Mouse (Mus musculus): ENCODE results near the gene Mfsd12. TPM values are rescaled to one million over a fixed set of nuclear protein-coding genes. Genes with fewer than 3 reads are reported as not detected.

Mfsd12 gene
- polyA plus RNA-seq, 1 experiment from 2014 or later, result 11.7 TPM

- peak within 1 kb of the TSS; percentile 85 for H3K9ac ChIP-seq
- H3K9me3 ChIP-seq (replicated peaks), result no peaks in the 10 kb centered on the region
- H3K4me1 ChIP-seq (replicated peaks), result peaks cover 47% of the 10 kb centered on the region
- peaks cover 43% of the 10 kb centered on the region for H3K36me3 ChIP-seq
- peak within 1 kb of the TSS; percentile 80 for H3K4me3 ChIP-seq
- ATAC-seq (replicated peaks; ENCODE audit: insufficient number of reproducible peaks, insufficient read depth, low FRiP score, low read depth), result peak; percentile 92
- peak within 1 kb of the TSS; percentile 91 for H3K27ac ChIP-seq
- peak within 1 kb of the TSS; percentile 66 for H3K4me2 ChIP-seq
- no peaks in the 10 kb centered on the region for H3K27me3 ChIP-seq
- under 1% methylated on average over 68 of the region's 68 CpGs for WGBS
These were observed 36.5 kb upstream of the Mfsd12 start, which contains the start of gene Cactin for GRCm38 (mm10) chr10:81320550-81321347. Gene Cactin, plus strand, starts transcription at chr10:81321103.

- Histone ChIP-seq H3K36me3 (peaks cover 44% of the 10 kb centered on the region), H3K4me1 (replicated peaks) (peaks cover 48% of the 10 kb centered on the region), H3K27me3 (no peaks in the 10 kb centered on the region), H3K9ac (peak overlapping the region; percentile 85), H3K27ac (peak overlapping the region; percentile 91), H3K4me3 (peak overlapping the region; percentile 80), H3K4me2 (peak overlapping the region; percentile 66), H3K9me3 (replicated peaks) (no peaks in the 10 kb centered on the region)
- no peak for ATAC-seq (replicated peaks; ENCODE audit: insufficient number of reproducible peaks, insufficient read depth, low FRiP score, low read depth)
- 3% methylated on average over 20 of the region's 20 CpGs for WGBS
These were observed 35.9 kb upstream of the Mfsd12 start for GRCm38 (mm10) chr10:81321436-81321835.

- Histone ChIP-seq H3K4me2 (peak overlapping the region; percentile 66), H3K9me3 (replicated peaks) (no peaks in the 10 kb centered on the region), H3K4me1 (replicated peaks) (peaks cover 43% of the 10 kb centered on the region), H3K27ac (no peak overlapping the region), H3K27me3 (no peaks in the 10 kb centered on the region), H3K4me3 (peak overlapping the region; percentile 80), H3K9ac (no peak overlapping the region), H3K36me3 (peaks cover 49% of the 10 kb centered on the region)
- WGBS, result 92% methylated on average over 27 of the region's 27 CpGs
- ATAC-seq (replicated peaks; ENCODE audit: insufficient number of reproducible peaks, insufficient read depth, low FRiP score, low read depth), result no peak
These were observed 34.8 kb upstream of the Mfsd12 start for GRCm38 (mm10) chr10:81322444-81322843.

- Histone ChIP-seq H3K4me2 (no peak overlapping the region), H3K4me3 (no peak overlapping the region), H3K9ac (no peak overlapping the region), H3K27ac (no peak overlapping the region), H3K36me3 (peaks cover 49% of the 10 kb centered on the region), H3K4me1 (replicated peaks) (peaks cover 44% of the 10 kb centered on the region), H3K27me3 (no peaks in the 10 kb centered on the region), H3K9me3 (replicated peaks) (no peaks in the 10 kb centered on the region)
- ATAC-seq (replicated peaks; ENCODE audit: insufficient number of reproducible peaks, insufficient read depth, low FRiP score, low read depth), result no peak
- WGBS, result 92% methylated on average over 23 of the region's 23 CpGs
These were observed 34.0 kb upstream of the Mfsd12 start for GRCm38 (mm10) chr10:81323141-81323775.

GRCm38 (mm10) chr10:81323791-81324530, 33.3 kb upstream of the Mfsd12 start:
- Histone ChIP-seq H3K4me3 (no peak overlapping the region), H3K36me3 (peaks cover 45% of the 10 kb centered on the region), H3K27me3 (no peaks in the 10 kb centered on the region), H3K4me1 (replicated peaks) (peaks cover 44% of the 10 kb centered on the region), H3K27ac (no peak overlapping the region), H3K4me2 (no peak overlapping the region), H3K9ac (no peak overlapping the region), H3K9me3 (replicated peaks) (no peaks in the 10 kb centered on the region)
- WGBS, result 92% methylated on average over 18 of the region's 18 CpGs
- no peak for ATAC-seq (replicated peaks; ENCODE audit: insufficient number of reproducible peaks, insufficient read depth, low FRiP score, low read depth)

- Histone ChIP-seq H3K4me3 (no peak overlapping the region), H3K36me3 (peaks cover 45% of the 10 kb centered on the region), H3K27me3 (no peaks in the 10 kb centered on the region), H3K4me1 (replicated peaks) (peaks cover 45% of the 10 kb centered on the region), H3K27ac (no peak overlapping the region), H3K9ac (no peak overlapping the region), H3K4me2 (no peak overlapping the region), H3K9me3 (replicated peaks) (no peaks in the 10 kb centered on the region)
- 96% methylated on average over 21 of the region's 21 CpGs for WGBS
- ATAC-seq (replicated peaks; ENCODE audit: insufficient number of reproducible peaks, insufficient read depth, low FRiP score, low read depth), result no peak
These were observed 32.1 kb upstream of the Mfsd12 start for GRCm38 (mm10) chr10:81325176-81325575.

GRCm38 (mm10) chr10:81325781-81326180, 31.5 kb upstream of the Mfsd12 start:
- WGBS, result 90% methylated on average over 18 of the region's 18 CpGs
- no peak for ATAC-seq (replicated peaks; ENCODE audit: insufficient number of reproducible peaks, insufficient read depth, low FRiP score, low read depth)

GRCm38 (mm10) chr10:81326858-81327257, 30.4 kb upstream of the Mfsd12 start:
- ATAC-seq (replicated peaks; ENCODE audit: insufficient number of reproducible peaks, insufficient read depth, low FRiP score, low read depth), result 0 out of 2 replicates have a peak, but pooled peaks have one; percentile 3
- peaks cover 55% of the 10 kb centered on the region for H3K4me1 ChIP-seq (replicated peaks)
- 60% methylated on average over 6 of the region's 6 CpGs for WGBS
- H3K27me3 ChIP-seq, result no peaks in the 10 kb centered on the region
- peak overlapping the region; percentile 2; the same call in 1 of the 2 replicates for H3K4me2 ChIP-seq
- no peak overlapping the region for H3K9ac ChIP-seq
- no peaks in the 10 kb centered on the region for H3K9me3 ChIP-seq (replicated peaks)
- H3K4me3 ChIP-seq, result no peak overlapping the region
- peaks cover 45% of the 10 kb centered on the region for H3K36me3 ChIP-seq
- peak overlapping the region; percentile 50 for H3K27ac ChIP-seq

More at GRCm38 (mm10) chr10:81325781-81326180, 31.5 kb upstream of the Mfsd12 start:
- H3K4me1 ChIP-seq (replicated peaks), result peaks cover 51% of the 10 kb centered on the region
- H3K36me3 ChIP-seq, result peaks cover 45% of the 10 kb centered on the region
- no peak overlapping the region for H3K4me3 ChIP-seq
- no peaks in the 10 kb centered on the region for H3K9me3 ChIP-seq (replicated peaks)
- no peak overlapping the region for H3K4me2 ChIP-seq
- no peaks in the 10 kb centered on the region for H3K27me3 ChIP-seq
- no peak overlapping the region for H3K9ac ChIP-seq
- H3K27ac ChIP-seq, result no peak overlapping the region

- Histone ChIP-seq H3K9ac (peak overlapping the region; percentile 47; the same call in 1 of the 2 replicates), H3K36me3 (peaks cover 39% of the 10 kb centered on the region), H3K4me2 (peak overlapping the region; percentile 49), H3K4me3 (0 out of 2 replicates have a peak overlapping the region, but pooled peaks have one; percentile 35), H3K27me3 (no peaks in the 10 kb centered on the region), H3K4me1 (replicated peaks) (peaks cover 56% of the 10 kb centered on the region), H3K9me3 (replicated peaks) (no peaks in the 10 kb centered on the region), H3K27ac (peak overlapping the region; percentile 95)
- no peak for ATAC-seq (replicated peaks; ENCODE audit: insufficient number of reproducible peaks, insufficient read depth, low FRiP score, low read depth)
- WGBS, result 15% methylated on average over 2 of the region's 2 CpGs
These were observed 29.3 kb upstream of the Mfsd12 start for GRCm38 (mm10) chr10:81327959-81328358.

- Histone ChIP-seq H3K4me1 (replicated peaks) (peaks cover 56% of the 10 kb centered on the region), H3K9me3 (replicated peaks) (no peaks in the 10 kb centered on the region)
- WGBS, result 3% methylated on average over 10 of the region's 10 CpGs
These were observed 28.9 kb upstream of the Mfsd12 start, which contains the start of gene Tbxa2r for GRCm38 (mm10) chr10:81328386-81328785. Gene Tbxa2r, plus strand, starts transcription at chr10:81328731.

More at GRCm38 (mm10) chr10:81328386-81328785, 28.9 kb upstream of the Mfsd12 start, which contains the start of gene Tbxa2r:
- Histone ChIP-seq H3K4me3 (peak within 1 kb of the TSS; percentile 35), H3K4me2 (peak within 1 kb of the TSS; percentile 49), H3K27ac (peak within 1 kb of the TSS; percentile 95), H3K27me3 (no peaks in the 10 kb centered on the region), H3K9ac (peak within 1 kb of the TSS; percentile 47), H3K36me3 (peaks cover 35% of the 10 kb centered on the region)
- ATAC-seq (replicated peaks; ENCODE audit: insufficient number of reproducible peaks, insufficient read depth, low FRiP score, low read depth), result peak; percentile 36
